Mouse (Mus musculus) c-Kit-positive CD71-positive TER-119-negative erythroid progenitor cells, embryonic 14.5 days (primary cell): Measurements from ENCODE around the gene Proser3.
A peak's percentile ranks its signal among the peaks of the same experiment; 100 is the strongest.

ENCODE experiments used
- DNase-seq: peaks from one replicate; pipeline ENCODE4 v3.0.0-alpha.2; 2013; ENCODE audit warnings: low read depth

Proser3 gene

DNA sequence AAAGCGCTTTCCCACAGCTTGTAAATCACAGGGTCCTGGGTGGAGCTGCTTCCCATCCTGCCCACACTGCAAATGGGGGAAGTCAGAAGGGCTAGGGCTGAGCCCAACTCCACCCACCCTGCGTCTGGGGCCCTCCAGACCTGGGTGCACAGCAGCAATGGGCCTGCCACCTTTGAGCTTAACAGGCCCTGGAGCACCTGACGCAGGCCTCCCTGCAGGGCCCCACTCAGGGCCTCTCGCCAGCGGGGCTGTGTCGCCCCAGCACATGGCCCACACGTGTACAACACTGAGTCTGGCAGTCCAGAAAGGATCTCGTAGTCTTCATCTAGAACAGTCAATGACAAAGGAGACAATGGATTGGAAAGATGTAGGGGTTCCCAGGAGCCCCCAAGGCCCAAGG lies 27.9 kb upstream of the Proser3 start:
- DNase-seq = no peak

DNA sequence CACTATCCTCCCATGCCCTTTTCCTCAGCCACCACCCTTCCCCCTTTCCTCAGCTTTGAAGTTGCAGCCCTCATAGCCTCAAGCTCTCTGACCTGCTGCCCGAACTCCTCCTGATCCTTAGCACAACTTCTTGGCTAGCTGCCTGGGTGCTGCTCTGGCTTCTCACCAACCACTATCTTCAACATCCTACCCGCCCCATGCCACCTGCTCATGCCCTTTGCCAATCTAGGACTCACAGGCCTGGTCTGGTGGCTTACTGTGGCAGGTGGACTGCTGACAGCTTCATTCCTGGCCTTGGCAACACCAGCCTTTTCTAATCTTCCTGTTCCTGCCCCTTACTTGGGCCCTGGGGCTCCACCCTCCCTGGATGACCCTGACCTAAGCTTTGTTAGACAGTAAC lies 20.9 kb upstream of the Proser3 start:
- no peak for DNase-seq

- DNase-seq = no peak
Measured at GRCm38 (mm10) chr7:30572389-30572788, 20.3 kb upstream of the Proser3 start.

GRCm38 (mm10) chr7:30567555-30567954 lies 15.5 kb upstream of the Proser3 start:
- no peak for DNase-seq

- DNase-seq = no peak
Measured at GRCm38 (mm10) chr7:30566033-30566432, 13.9 kb upstream of the Proser3 start.

- DNase-seq = no peak
Measured at GRCm38 (mm10) chr7:30564970-30565571, 13.0 kb upstream of the Proser3 start, which contains the start of gene Igflr1. Gene Igflr1, plus strand, starts transcription at chr7:30565427.

DNA sequence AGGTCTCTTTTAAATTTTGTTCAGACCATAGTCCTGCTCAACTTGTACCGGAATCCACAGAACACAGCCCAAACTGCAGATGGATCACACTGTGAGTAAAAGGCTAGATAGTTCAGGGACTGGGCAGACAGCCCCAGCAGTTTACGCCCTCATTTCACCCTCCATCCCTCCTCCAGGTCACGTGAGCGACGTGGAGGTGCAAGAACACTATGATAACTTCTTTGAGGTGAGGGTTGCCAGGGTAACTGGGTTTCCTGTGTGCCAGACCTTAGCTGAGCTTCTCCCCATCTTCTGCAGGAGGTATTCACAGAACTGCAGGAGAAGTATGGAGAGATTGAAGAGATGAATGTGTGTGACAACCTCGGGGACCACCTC lies 11.8 kb upstream of the Proser3 start:
- DNase-seq = no peak

DNA sequence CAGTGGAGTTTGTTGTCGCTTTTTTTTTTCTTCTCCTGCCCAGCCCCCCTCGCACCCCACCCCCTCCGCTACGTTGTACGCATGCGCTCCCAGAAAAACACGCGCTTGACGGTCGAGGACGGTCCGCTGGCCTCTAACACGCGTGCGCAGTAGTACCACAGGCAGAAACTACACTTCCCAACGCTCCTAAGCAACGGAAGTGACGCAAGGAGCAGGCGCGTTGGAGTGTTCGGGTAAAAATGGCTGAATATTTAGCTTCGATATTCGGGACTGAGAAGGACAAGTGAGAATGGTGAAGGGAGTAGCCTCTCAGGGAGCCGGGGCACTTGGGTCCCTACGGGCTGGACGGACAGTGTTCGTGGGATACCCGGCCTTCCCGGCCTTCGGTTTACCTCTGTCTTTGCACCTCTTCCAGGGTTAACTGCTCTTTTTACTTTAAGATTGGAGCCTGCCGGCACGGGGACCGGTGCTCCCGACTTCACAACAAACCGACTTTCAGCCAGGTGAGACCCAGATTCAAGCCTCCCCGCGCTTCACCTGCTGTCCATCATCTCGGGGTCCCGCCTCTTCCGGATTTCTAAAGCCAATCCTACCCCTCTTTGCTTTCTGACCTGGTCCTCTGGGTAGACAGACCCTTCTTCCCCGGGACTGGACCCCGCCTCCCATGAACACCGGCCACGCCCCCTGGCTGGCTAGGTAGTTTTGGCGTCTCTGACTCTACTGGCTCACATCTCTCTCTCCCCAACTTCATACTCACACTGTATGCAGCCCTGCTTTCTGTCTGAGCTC lies 11.2 kb upstream of the Proser3 start, which contains the start of the genes U2af1l4, Gm49396 and Psenen:
Gene U2af1l4, plus strand, starts transcription at position 185 of the 789 bp plus-strand sequence.
Gene Gm49396, plus strand, starts transcription at position 228 of the 789 bp plus-strand sequence.
Gene Psenen, minus strand, starts transcription at position 511 of the 789 bp plus-strand sequence.
- DNase-seq = peak; percentile 98

DNA sequence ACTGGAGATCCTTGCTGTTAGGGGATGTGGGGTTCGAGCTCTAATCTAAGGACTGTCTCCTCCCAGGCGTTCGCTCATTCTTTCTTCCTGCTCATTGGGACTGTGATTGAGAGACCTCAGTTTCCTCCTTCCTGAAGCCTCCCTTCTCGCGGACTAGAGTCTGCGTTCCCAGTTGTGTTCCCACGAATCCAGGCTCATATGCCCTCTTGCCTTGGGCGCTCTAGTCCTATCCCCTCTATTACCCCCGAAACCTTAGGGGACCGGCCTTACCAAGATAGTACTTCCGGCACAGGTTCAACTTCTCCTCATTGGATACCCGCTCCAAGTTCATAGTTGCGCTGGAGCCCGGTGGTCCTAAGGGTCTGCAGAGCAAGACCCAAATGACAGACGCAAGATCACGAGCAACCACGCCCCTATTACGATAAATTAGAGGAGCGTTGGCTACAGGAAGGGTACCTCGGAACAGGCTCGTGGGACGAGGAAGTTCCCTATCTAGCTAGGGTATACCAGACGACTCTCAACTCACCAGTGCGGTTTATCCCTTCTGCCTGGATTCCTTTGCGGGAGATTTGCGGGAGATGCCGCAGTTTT lies 10.5 kb upstream of the Proser3 start:
- DNase-seq = peak; percentile 41

DNA sequence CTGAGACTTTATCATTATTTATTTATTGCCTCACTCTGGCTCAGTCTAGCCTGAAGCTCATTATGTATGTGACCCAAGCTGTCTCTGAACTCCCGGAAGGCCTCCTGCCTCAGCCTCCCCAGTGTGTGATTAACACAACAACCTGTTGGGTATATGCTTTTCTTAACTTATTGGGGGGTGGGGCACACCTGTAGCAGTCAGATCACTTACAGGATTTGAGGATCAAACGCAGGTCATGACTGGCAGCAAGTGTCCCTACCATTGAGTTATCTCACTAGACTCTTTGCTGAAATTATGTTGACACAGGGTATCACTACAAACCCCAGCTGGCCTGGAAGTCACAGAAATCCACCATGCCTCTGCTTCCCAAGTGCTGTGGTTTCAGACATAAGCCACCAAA lies 8.2 kb upstream of the Proser3 start:
- DNase-seq = no peak

DNA sequence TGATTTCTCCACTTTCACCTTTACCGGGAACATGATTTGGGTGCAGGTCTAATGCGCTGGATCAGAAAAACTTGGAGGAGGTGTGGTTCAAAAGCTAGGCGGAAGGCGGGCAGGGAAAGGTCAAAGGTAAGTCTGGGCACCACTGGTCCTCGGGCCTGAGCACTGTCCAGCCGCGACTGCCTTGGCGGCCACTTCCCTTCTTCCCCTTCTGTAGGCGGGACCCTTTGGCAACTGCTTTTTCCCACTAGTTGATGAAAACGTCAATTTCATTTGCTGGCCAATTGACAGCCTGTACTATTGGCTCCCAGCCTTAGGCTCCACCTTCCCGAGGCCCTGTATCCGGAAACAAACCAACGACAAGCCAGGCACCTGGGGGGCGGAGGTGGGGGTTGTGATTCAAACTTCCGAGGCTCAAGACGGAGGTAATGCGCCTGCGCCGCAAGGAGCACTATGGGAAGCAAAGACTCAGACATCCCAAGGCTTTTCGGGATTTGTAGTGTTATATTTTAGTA lies 7.4 kb upstream of the Proser3 start, which contains the start of gene Lin37:
Gene Lin37, minus strand, starts transcription at position 396 of the 512 bp plus-strand sequence.
- DNase-seq = peak; percentile 96

DNA sequence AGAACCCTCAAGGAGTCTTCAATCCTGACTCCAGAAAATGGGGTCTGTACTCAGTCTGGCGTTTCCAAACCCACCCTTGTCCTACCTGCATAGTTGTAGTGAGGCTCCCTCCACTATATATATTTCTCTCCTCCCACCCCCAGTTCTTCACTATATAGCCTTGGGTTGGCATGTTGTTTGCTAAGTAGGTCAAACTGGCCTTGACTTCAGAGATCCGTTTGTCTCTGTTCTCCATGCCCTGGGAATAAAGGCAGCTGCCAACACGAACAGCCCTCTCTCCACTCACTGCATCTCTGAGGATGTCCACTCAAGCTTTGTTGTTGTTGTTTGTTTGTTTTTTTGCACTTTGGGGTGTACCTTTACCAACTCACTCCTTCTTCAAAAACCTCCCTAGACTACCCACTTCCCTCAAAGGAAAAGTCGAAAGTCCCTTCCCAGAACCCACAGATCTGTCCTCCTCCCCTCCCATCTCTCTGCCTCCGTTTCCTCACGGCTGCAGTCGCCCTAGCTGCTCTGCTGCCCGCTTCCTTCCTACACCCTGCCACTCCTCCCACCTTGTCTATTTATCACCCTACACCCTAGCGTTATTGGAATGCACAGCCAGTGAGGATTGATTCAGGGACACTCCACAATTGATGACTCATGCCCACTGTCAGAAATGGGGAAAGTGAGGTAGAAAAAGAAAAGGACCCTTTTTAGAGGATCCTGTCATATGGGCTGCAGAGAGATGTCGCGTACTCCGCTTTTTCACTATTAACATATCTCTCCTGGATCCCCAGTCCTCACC lies 6.8 kb upstream of the Proser3 start:
- DNase-seq = no peak

DNA sequence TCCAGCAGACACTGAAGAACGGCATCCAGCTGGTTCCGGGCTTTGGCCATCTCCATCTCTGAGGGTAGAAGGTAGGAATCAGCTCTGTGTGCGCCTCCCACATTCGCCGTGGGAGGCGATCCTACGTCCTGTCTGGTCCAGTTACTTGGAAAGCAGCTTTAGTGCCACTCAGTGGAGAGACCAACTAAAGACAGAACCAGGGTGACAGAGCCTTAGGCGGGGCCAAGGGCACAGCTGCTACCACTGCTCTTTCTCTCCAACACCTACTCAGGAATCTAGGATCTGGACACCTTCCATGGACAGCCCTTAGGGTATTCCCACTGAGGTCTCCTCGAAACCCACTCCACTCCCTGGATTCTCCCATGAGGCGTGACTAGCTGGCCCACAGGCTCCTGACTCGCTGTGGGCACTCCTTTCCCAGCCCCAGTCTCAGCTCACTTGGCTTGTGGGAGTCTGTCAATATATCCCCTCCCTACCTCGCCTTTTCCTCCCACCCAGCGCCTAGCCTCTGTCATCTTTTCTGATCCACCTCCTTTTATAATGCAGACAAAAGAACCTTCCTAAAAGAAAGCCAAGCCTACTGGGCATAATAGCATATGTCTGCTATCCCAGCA lies 5.9 kb upstream of the Proser3 start:
- DNase-seq = no peak

DNA sequence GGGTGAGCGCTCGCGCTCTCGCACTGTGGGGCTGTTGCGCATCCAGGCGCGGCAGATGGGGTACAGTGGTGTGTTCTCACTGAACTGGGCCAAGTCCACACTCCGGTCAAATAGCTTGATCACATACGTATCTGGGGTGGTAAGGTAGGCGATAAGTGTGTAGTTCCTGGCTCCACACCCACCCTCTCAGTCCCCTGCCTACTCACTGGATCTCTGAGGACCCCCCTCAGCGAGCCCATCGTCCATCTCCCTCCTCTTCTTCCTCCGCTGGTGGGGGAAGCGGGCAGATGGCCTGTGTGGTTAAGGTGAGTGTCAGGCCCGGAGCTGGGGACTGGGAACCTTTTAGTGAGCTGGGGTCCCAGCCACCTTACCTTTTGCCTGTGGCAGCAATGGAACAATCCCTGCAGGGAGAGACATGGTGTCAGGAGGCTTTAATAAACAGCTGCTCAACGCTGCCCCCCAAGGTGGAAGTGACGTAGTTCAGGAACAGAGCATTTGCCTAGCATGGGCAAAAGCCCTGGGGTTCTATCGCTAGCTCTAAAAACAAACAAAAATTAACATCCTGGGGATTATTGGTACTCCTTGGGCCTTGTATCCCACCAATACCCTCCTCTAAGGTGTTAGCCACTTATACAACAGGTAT lies 4.9 kb upstream of the Proser3 start:
- no peak for DNase-seq

- DNase-seq = no peak
Measured at GRCm38 (mm10) chr7:30553810-30554584, 1.9 kb upstream of the Proser3 start.

GRCm38 (mm10) chr7:30553021-30553589 lies 1.0 kb upstream of the Proser3 start:
- no peak for DNase-seq

GRCm38 (mm10) chr7:30551445-30552101 lies 526 bp downstream of the Proser3 start:
- no peak for DNase-seq

GRCm38 (mm10) chr7:30550603-30551002 lies 1.5 kb downstream of the Proser3 start:
- DNase-seq = no peak

- no peak for DNase-seq
Measured at GRCm38 (mm10) chr7:30549880-30550279, 2.2 kb downstream of the Proser3 start.
